Mouse (Mus musculus): Measurements from ENCODE around the gene Lekr1. TPM values are rescaled to one million over a fixed set of nuclear protein-coding genes. Genes with fewer than 3 reads are reported as not detected.
"Not testable (repeated sequence)": the region's sequence is repeated elsewhere in the genome, so short reads cannot be mapped to it uniquely, and the experiment has no call there.

Lekr1 gene
- polyA plus RNA-seq, 1 experiment from 2014 or later: 7.3 TPM

DNA sequence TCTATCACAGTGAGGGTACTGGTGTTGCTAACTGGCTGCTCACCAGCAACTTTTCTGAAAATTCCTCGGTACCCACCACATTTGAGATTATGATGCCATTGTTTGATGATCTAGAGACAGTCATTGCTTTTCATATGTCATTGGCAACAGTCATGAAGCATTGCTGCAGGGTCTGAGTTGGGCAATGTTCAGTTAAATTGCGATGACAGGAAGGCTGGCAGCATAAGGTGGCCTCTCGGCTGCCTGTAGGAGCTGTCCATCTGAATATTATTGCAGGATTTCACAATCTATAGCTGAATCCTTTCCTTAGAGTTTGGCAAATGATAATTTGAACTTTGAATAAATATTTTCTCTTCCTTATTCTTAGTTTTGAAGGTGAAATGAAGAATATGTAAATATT, 48.3 kb downstream of the Lekr1 start:
- H3K36me3 ChIP-seq: no peaks in the 10 kb centered on the region
- no peak for ATAC-seq (ENCODE audit: insufficient read depth, low FRiP score, low read depth)
- no peak overlapping the region for H3K9ac ChIP-seq
- 81% methylated on average over 3 of the region's 3 CpGs for WGBS
- H3K4me1 ChIP-seq: no peaks in the 10 kb centered on the region
- no peaks in the 10 kb centered on the region for H3K27me3 ChIP-seq (replicated peaks)
- H3K4me2 ChIP-seq: no peak overlapping the region
- H3K27ac ChIP-seq: no peak overlapping the region
- H3K4me3 ChIP-seq (replicated peaks): no peak overlapping the region
- H3K9me3 ChIP-seq: no peaks in the 10 kb centered on the region

DNA sequence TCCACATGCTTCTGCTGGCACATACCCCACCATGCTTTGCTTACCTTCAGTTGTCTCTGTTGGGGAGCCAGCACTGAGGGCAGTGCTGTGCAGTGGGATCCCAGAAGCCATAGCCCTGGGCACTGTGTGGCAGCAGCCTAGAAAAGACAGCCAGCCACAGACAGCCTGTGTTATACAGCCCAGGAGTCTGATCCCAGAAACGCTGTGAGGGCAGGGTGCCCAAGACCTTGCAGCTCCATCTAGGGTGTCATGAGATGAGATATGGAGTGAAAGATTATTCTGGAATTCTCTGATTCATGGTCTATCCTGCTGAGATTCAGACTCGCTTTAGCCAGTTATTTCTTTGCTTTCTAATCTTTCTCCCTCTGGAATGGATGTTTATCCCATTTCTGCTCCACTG, 51.4 kb downstream of the Lekr1 start:
- ATAC-seq (ENCODE audit: insufficient read depth, low FRiP score, low read depth): no peak
- no peak overlapping the region for H3K4me2 ChIP-seq
- no peaks in the 10 kb centered on the region for H3K27me3 ChIP-seq (replicated peaks)
- H3K36me3 ChIP-seq: no peaks in the 10 kb centered on the region
- H3K9ac ChIP-seq: no peak overlapping the region
- WGBS: 80% methylated on average over 2 of the region's 2 CpGs
- no peak overlapping the region for H3K27ac ChIP-seq
- no peaks in the 10 kb centered on the region for H3K4me1 ChIP-seq
- no peak overlapping the region for H3K4me3 ChIP-seq (replicated peaks)
- H3K9me3 ChIP-seq: no peaks in the 10 kb centered on the region

DNA sequence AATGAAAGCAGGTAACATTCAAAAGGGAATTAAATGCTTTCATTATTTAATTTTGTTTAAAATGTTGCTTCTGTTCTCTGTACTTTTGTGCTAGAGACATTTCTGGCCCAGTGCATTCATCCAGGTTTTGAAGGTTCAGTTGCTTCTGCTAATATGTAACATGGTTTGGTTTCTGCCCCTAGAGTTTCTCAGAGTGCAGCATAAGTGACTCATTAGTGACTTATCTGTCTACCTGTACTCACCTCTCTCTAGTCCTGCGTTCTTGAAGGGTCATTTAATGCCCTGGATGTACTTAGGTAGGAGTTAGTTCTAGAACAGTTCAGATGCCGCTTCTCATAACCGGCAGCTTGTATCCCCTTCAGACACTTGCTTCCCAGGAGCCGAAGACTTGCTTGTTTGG, 56.9 kb downstream of the Lekr1 start:
- Histone ChIP-seq H3K9me3 (no peaks in the 10 kb centered on the region), H3K27ac (no peak overlapping the region), H3K36me3 (no peaks in the 10 kb centered on the region), H3K4me2 (no peak overlapping the region), H3K4me3 (replicated peaks) (no peak overlapping the region), H3K27me3 (replicated peaks) (no peaks in the 10 kb centered on the region), H3K9ac (no peak overlapping the region), H3K4me1 (no peaks in the 10 kb centered on the region)
- no peak for ATAC-seq (ENCODE audit: insufficient read depth, low FRiP score, low read depth)
- 79% methylated on average over 4 of the region's 4 CpGs for WGBS

- Histone ChIP-seq H3K27ac (no peak overlapping the region), H3K27me3 (replicated peaks) (no peaks in the 10 kb centered on the region), H3K4me1 (no peaks in the 10 kb centered on the region), H3K9ac (no peak overlapping the region), H3K9me3 (no peaks in the 10 kb centered on the region), H3K4me3 (replicated peaks) (no peak overlapping the region), H3K36me3 (no peaks in the 10 kb centered on the region), H3K4me2 (no peak overlapping the region)
- WGBS: 66% methylated on average over 4 of the region's 4 CpGs
- ATAC-seq (ENCODE audit: insufficient read depth, low FRiP score, low read depth): no peak
Observed at GRCm38 (mm10) chr3:65723664-65724063, 57.6 kb downstream of the Lekr1 start.

- Histone ChIP-seq H3K27ac (no peak overlapping the region), H3K9me3 (no peaks in the 10 kb centered on the region), H3K4me1 (no peaks in the 10 kb centered on the region), H3K9ac (no peak overlapping the region), H3K4me3 (replicated peaks) (no peak overlapping the region), H3K27me3 (replicated peaks) (no peaks in the 10 kb centered on the region), H3K4me2 (no peak overlapping the region), H3K36me3 (no peaks in the 10 kb centered on the region)
- 68% methylated on average over 4 of the region's 4 CpGs for WGBS
- ATAC-seq (ENCODE audit: insufficient read depth, low FRiP score, low read depth): no peak
Observed at GRCm38 (mm10) chr3:65737816-65738215, 71.8 kb downstream of the Lekr1 start.

DNA sequence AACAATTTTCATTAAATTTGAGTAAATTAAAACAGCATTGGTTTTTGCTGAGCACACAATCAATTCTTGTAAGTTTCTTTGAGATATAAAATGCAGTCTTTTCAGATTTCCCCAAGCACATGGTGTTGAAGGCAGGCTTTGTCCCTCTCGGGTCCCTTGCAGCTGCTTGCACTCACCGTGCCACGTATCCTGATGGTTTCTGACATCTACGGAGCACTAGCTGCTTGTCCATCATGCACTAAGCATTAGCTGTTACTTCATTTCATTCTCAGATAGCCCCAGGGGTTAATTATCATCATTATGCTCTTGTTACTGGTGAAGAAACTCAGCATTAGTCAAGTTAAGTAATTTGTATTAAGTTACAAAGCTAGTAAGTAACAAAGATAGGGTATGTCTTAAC, 78.9 kb downstream of the Lekr1 start:
- no peak for ATAC-seq (ENCODE audit: insufficient read depth, low FRiP score, low read depth)
- Histone ChIP-seq H3K4me1 (no peaks in the 10 kb centered on the region), H3K9ac (no peak overlapping the region), H3K4me2 (no peak overlapping the region), H3K9me3 (no peaks in the 10 kb centered on the region), H3K4me3 (replicated peaks) (no peak overlapping the region), H3K27ac (no peak overlapping the region), H3K36me3 (no peaks in the 10 kb centered on the region), H3K27me3 (replicated peaks) (no peaks in the 10 kb centered on the region)
- WGBS: 64% methylated on average over 4 of the region's 4 CpGs

DNA sequence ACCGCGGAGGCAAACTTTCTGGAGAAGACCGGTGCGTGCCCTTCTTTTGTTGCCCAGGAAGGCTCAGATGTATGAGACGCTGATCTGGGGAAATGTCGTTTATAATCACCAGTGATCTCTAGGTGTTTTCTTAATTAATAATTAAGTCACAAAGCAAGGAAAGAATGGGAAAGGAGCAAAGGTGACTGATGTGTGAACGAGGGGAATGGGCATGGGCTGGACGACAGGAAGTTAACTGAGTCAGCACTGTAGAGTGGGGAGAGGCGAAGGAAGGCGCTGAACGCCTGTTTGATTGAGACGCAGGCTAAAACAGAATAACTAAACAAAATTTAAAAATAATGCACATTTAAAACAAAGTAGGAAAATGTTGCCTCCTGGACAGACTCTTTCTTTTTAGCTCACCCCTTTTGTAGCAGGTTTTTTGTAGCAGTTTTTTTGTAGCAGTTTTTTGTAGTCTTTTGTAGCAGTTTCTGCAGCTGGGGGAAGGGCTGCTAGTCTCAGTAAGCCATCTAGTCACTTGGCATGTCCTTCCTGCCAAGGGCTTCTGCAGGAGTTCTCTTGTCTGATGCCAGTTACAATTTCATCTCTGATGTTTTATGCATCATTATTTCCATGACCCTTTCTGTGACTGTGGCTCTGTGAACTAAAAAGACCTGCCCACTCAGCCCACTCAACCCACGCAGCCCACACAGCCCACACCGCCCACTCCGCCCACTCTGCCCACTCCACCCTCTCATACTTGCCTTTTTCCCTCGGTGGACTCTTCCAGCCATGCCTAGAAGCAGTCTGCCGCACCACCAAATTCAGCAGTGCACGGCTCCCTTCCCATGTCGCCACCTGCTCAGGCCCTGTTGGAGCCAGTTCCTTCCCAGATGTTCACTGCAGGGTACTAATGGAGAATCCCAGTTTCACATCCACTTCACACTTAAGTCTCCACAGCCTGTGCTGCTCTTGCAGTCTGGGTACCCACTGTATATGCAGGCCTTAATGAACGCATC, 98.8 kb downstream of the Lekr1 start:
- no peak overlapping the region for H3K4me2 ChIP-seq
- H3K9me3 ChIP-seq: no peaks in the 10 kb centered on the region
- ATAC-seq (ENCODE audit: insufficient read depth, low FRiP score, low read depth): no peak
- H3K27me3 ChIP-seq (replicated peaks): no peaks in the 10 kb centered on the region
- H3K4me3 ChIP-seq (replicated peaks): no peak overlapping the region
- H3K36me3 ChIP-seq: no peaks in the 10 kb centered on the region
- 75% methylated on average over 20 of the region's 20 CpGs for WGBS
- H3K4me1 ChIP-seq: no peaks in the 10 kb centered on the region
- H3K9ac ChIP-seq: no peak overlapping the region
- H3K27ac ChIP-seq: no peak overlapping the region

DNA sequence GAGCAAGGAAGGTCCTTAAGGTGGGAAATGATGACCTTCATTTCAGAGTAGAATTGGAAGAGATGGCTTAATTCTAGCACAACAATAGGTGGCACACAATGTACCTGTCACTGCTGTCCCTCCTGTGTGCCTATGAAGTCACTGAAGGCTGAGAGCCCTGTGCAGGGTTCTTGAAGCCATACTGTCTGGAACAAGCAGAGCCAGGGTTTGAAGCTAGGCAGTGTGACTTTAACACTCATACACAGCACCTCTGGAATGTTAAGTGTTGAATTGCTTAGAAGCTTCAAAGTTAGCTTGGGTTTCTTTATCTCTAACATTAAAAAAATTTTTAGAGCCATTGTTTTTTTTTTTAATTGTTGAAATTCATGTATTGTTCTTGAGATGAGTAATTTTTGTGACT, 100.4 kb downstream of the Lekr1 start:
- Histone ChIP-seq H3K4me3 (replicated peaks) (no peak overlapping the region), H3K9me3 (no peaks in the 10 kb centered on the region), H3K9ac (no peak overlapping the region), H3K4me2 (no peak overlapping the region), H3K36me3 (no peaks in the 10 kb centered on the region), H3K27ac (no peak overlapping the region), H3K4me1 (no peaks in the 10 kb centered on the region), H3K27me3 (replicated peaks) (no peaks in the 10 kb centered on the region)
- no peak for ATAC-seq (ENCODE audit: insufficient read depth, low FRiP score, low read depth)

GRCm38 (mm10) chr3:65767202-65767862, 101.3 kb downstream of the Lekr1 start:
- Histone ChIP-seq H3K9ac (no peak overlapping the region), H3K27me3 (replicated peaks) (no peaks in the 10 kb centered on the region), H3K27ac (no peak overlapping the region), H3K4me1 (no peaks in the 10 kb centered on the region), H3K36me3 (no peaks in the 10 kb centered on the region), H3K9me3 (no peaks in the 10 kb centered on the region), H3K4me2 (no peak overlapping the region), H3K4me3 (replicated peaks) (no peak overlapping the region)
- no peak for ATAC-seq (ENCODE audit: insufficient read depth, low FRiP score, low read depth)
- WGBS: 74% methylated on average over 6 of the region's 6 CpGs

- H3K9ac ChIP-seq; H3K27ac ChIP-seq; H3K36me3 ChIP-seq; H3K4me2 ChIP-seq; H3K4me1 ChIP-seq; H3K27me3 ChIP-seq (replicated peaks); H3K9me3 ChIP-seq; H3K4me3 ChIP-seq (replicated peaks); ATAC-seq (ENCODE audit: insufficient read depth, low FRiP score, low read depth): not testable (repeated sequence)
- 96% methylated on average over 7 of the region's 7 CpGs for WGBS
Observed at GRCm38 (mm10) chr3:65769666-65770065, 103.6 kb downstream of the Lekr1 start.

DNA sequence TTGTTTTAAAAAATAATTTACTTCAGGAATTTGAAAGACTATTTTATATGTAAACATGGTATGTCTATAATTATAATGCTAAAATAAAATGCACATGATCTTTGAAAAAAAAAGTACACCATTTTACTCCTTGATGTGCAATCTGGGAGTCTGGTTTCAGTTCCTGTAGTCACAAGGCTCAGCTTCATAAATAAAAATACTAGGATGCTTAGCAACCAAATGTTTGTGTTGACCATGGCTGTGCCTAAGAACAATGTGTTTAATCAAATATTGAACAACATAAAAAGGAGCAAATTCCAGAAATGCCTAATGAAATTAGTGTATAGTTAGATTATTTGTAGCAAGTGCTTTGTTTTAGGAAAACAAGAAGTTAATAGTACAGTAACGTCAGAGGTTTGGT, 107.9 kb downstream of the Lekr1 start:
- ATAC-seq (ENCODE audit: insufficient read depth, low FRiP score, low read depth): no peak
- Histone ChIP-seq H3K27ac (no peak overlapping the region), H3K9me3 (no peaks in the 10 kb centered on the region), H3K27me3 (replicated peaks) (no peaks in the 10 kb centered on the region), H3K9ac (no peak overlapping the region), H3K4me1 (no peaks in the 10 kb centered on the region), H3K36me3 (no peaks in the 10 kb centered on the region), H3K4me2 (no peak overlapping the region), H3K4me3 (replicated peaks) (no peak overlapping the region)
- 83% methylated on average over 1 of the region's 1 CpGs for WGBS

DNA sequence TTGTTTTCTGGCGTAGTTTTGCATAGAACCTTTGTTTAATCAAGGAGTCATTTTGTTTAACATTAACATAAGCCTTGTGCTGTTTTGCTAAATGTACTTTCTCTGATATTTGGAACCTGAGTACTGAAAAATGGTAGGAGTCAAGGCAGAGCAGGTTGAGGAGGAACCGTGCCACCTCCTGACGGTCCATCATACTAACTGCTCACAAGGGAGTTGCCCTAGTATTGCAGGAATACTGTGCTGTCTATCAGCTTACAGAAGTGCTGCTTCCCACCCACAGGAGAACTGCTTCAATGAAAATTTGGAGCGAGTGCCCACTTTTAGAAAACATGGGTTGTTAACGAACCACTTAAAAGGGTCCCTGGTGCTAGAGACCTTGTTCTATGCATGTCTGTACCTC, 109.1 kb downstream of the Lekr1 start:
- no peak for ATAC-seq (ENCODE audit: insufficient read depth, low FRiP score, low read depth)
- no peaks in the 10 kb centered on the region for H3K36me3 ChIP-seq
- no peak overlapping the region for H3K4me3 ChIP-seq (replicated peaks)
- H3K4me2 ChIP-seq: no peak overlapping the region
- H3K27ac ChIP-seq: no peak overlapping the region
- WGBS: 72% methylated on average over 5 of the region's 5 CpGs
- H3K4me1 ChIP-seq: no peaks in the 10 kb centered on the region
- H3K9me3 ChIP-seq: no peaks in the 10 kb centered on the region
- H3K9ac ChIP-seq: no peak overlapping the region
- no peaks in the 10 kb centered on the region for H3K27me3 ChIP-seq (replicated peaks)

Data from stomach, embryonic 15.5 days (tissue).